Mouse (Mus musculus) 416B (cell line): ENCODE results near the gene Rreb1.

ENCODE experiments used
- DNase-seq: peaks from one replicate; pipeline ENCODE4 v3.0.0; 2011; ENCODE audit warnings: low read depth

Gene Rreb1

DNA sequence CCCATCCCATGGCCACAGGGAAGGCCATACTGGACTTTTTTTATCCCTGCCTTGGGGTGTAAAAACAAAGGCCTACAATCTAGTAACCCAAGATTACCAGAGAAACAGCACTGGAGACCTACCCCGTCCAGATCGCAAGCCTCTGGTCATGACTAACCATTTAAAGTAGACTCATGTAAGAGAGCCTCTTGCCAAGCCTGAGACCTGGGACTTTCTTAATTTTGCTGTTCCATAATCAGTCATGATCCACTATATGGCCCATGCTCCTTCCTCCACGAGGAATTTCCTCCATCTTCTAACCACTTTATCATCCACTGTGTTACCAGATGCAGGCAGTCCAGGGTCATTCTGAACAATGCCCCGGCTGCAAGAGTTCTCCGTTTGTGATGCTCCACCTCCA lies 98.2 kb downstream of the Rreb1 start:
- DNase-seq = no peak

DNA sequence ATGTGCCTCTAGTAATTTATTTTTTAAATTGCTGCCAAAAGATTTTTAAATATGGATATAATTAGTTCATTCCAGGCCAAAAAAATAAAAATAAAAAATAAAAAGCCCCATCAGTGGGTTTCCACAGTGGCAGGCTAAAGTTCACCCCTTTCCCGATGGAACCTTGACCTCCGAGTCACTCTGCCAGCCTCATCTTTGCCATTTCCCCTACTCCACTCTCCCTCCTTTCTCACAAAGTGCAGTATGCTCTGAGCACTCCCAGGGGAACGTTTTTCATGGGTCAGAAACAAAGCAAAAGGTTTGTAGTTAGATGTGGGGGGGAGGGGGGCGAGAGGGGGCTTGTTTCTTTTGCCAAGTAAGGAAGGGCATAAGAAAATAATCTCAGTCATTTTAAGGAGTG lies 98.6 kb downstream of the Rreb1 start:
- no peak for DNase-seq

GRCm38 (mm10) chr13:37877241-37877640 lies 99.0 kb downstream of the Rreb1 start:
- DNase-seq = no peak

- peak; percentile 93 for DNase-seq
Observed at GRCm38 (mm10) chr13:37878918-37879331, 100.7 kb downstream of the Rreb1 start.

GRCm38 (mm10) chr13:37879556-37879955 lies 101.4 kb downstream of the Rreb1 start:
- peak; percentile 87 for DNase-seq

GRCm38 (mm10) chr13:37880035-37880434 lies 101.8 kb downstream of the Rreb1 start:
- peak; percentile 89 for DNase-seq

GRCm38 (mm10) chr13:37880581-37881130 lies 102.5 kb downstream of the Rreb1 start:
- peak; percentile 90 for DNase-seq

DNA sequence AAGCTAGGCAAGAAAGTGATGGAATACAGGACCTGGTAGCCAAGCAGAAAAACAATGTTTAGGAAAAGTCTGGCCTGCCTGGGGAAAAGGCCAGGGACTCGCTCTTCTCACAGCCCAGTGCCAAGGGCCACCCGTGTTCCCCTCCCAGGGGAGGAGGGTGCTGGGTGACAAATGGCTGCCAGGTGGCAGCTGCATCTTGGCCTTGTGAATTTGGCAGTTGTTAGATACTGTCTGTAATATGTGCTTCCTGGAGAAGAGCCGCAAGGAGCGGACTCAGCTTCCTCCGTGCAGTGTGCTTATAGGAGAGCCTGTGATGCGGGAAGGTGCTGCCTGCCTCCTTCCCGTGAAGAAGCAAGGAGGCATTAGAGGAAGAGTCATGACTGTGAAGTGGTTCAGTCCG lies 104.3 kb downstream of the Rreb1 start:
- no peak for DNase-seq

DNA sequence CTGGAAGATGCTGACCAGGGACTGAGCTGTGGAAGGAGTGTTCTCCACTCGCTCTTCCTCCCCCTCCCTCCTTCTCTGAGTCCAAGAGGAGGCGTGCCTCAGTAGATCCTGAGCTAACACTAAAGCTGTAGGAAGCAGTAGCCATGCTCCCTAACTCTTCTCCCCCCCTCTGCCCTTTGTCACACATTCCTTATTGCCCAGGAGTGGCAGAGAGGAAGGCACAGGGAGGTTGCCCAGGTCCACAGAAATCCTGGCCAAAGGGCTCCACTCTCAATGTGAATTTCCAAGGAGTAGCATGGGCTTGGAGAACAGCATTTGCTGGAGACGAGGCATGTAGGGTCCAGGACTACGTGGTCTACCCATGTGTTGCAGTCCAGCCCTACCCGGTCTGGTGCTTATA lies 104.8 kb downstream of the Rreb1 start:
- no peak for DNase-seq

GRCm38 (mm10) chr13:37885392-37885791 lies 107.2 kb downstream of the Rreb1 start:
- peak; percentile 20 for DNase-seq

DNA sequence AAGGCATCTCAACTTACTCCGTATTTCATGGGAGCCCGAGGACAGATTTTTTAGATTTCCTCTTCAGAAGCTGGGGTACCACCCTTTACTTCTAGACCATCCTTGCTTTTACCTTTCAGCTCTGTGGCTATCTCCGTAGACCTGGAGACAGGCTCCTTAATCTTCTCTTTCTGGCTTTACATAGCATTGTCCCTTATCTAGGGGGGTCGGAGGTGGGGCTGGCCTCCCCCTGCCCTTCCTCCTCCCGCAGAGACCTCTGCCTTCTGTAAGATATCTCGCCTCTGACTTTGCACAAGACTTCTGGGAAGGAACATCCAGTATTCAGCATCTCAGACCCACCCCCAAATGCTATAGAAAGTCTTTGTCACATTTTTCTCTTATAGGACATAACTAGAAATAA lies 107.8 kb downstream of the Rreb1 start:
- no peak for DNase-seq

DNA sequence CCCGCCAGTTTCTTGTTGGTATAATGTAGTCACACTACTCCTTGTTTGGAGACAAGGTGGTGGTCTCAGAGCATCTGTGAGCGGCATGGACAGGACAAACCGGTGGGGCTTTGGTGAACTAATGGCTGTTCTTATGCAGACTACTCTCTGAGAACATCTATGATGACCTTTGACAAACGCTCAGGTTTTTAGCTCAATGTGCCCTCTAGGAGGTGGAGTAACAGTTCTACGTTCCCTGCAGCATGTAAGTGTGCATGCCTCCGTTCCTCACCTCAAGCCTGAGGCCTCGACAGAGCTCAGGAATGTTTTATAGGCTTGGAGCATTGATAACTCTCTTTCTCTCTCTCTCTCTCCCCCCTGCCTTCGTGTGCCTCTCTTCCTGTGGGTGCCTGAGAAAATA lies 116.6 kb downstream of the Rreb1 start:
- no peak for DNase-seq

GRCm38 (mm10) chr13:37895564-37896254 lies 117.5 kb downstream of the Rreb1 start:
- DNase-seq = no peak

DNA sequence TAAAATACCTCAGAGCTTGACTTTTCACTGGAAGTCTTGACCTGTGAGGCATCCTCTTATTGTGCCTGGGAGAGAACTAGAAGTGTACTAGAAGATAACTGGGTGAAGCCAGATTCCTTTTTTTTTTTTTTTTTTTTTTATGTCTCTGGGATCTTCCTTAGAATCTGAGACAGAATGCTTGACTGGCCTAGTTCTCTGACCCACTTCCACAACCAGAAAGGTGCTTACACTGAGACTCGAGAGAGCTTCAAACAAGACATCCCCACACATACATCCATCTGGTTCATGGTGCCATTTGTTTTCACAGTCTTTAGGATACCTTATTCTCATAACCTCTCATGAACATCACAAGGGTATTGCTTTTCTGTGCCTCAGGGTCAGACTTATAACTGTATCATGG lies 118.2 kb downstream of the Rreb1 start:
- no peak for DNase-seq

DNA sequence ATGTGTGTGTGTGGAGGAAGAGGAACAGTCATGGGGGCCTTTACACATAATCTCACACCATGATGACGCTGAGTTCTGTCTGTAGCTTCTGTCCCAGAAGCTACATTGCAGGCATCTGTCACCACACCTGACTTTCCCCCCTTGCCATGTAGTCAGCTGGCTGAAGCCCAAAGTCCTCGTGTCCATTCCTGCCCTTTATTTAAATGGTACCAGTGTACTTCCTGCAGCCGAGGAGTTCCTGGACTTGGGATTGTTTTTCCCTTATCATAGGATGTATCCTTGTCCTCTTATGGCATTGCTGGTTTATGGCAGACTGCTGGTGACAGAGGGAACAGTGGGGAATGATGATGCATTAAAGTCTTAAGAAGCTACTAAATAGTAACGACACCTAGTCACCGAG lies 120.6 kb downstream of the Rreb1 start:
- DNase-seq = no peak

DNA sequence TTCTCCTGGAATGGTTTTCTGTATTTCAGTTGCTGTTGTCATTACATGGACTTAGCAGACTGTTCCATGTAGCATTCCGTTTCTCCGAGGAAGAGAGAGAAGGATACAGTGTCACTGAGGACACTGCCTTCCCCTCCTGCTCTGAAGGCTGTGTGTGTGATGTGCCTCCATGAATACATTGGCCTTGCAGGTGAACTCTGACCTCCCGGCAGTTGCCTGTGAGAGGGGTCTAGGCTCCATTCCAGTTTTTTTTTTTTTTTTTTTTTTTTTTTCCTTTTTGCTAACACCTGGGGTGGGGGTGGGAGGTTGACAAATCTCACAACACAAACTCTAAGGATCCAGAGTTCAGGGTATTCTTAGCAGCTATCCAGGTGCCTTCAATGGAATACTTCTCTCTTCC lies 124.8 kb downstream of the Rreb1 start:
- no peak for DNase-seq

DNA sequence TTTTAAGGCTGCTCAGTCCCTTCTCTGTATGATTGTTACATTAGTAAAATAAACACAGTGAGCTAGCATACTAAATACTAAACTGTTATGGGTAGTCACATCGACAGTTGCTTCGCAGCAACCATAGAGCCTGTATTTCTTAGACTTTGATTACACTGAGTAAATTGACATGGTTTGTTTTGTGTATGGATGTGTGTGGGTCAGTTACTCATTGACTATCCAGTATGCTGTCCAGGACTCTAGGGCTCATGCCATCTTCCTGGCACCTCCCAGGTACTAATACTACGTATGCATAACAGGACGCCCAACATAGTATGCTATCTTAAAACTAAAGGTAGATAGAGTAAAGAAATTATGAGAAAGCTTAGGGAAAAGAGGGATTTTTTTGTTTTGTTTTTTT lies 125.3 kb downstream of the Rreb1 start:
- no peak for DNase-seq

GRCm38 (mm10) chr13:37904436-37904835 lies 126.2 kb downstream of the Rreb1 start:
- no peak for DNase-seq

DNA sequence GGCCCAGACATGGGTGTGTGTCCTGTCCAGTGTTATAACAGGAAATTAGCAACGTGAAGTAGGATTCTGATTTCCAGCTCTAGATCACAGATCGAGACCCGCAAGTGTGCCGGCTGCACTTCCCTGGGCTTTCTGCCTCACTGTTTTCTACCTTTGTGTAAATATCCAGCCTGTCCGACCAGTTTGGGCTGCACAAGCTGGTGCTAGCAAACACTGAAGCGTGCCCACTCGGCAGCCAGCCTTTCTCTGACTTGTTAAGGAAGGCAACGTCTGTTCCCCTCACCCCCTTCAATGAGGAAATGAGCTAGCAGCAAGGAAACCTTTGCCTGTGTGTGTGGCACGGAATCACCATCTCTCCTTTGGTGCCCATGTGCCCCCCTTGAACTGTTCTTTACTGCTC lies 129.9 kb downstream of the Rreb1 start:
- no peak for DNase-seq

GRCm38 (mm10) chr13:37908493-37908892 lies 130.3 kb downstream of the Rreb1 start:
- DNase-seq = no peak

- no peak for DNase-seq
Observed at GRCm38 (mm10) chr13:37909225-37909624, 131.0 kb downstream of the Rreb1 start.

DNA sequence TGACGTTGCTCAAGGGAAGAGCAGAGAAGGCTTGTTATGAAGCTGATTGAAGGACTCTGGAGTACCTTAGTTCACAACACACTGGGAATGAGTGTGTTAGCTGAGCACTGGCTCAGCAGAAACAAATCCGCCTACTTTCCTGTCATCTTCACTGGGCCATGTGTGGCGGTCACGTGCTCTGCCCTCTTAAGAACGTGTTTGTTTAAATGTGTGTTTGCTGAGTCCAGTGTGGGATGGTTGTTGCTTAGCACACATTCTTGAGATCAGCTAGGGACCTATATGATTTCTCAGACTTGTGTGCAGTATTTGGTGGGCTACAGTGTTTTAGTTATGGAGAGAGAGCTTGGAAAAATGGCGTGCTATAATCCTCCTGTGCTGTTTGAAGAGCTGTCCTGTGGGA lies 133.8 kb downstream of the Rreb1 start:
- DNase-seq = no peak

DNA sequence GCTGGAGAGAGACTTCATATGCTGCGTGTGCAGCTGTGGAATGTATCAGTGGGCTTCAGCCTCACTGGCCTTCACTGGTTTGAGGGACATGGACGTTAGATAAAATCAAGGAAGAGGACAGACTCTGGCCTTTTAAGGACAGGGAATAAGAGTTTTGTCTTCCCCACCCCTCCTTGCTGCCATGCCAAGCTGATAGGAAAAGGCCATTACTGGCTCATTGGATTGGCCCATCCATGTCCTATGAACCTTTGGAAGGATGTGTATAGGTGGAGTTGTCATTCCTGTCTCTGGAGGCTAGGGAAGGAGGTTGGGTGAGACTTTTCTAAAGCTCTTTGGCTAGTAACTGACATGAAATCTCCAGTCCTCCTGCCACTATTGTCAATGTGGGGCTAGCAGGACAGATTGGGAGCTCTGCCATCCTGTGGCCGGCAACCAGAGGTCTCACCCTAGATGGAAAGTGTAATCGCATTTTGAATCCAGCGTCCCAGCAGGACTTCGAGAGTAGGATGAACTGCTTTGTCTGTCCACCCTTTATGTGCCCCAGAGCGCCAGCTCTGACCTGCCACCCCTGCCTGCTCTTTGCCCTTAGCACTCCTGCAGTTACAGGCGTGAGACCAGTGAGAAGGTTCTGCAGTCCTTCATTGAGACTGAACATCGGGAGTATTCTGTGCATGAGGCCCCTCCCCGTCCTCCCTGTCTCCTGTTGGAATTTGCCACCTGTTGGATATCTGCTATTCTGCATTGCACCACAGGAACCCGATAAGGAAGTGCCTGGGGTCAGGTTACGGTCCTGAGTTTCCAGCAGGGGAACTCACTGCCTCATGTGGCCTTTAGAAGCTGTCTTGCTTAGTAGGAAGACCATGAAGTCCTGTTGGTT lies 134.6 kb downstream of the Rreb1 start:
- DNase-seq = peak; percentile 69
